Mouse (Mus musculus): ENCODE measurements around the gene Atl2. TPM values are rescaled to one million over a fixed set of nuclear protein-coding genes. Genes with fewer than 3 reads are reported as not detected.

Atl2 gene
- 11.8 TPM for polyA plus RNA-seq (2012; fragmentation: generic; extraction: Trizol)
- long read RNA-seq, experiment 1, transcript Atl2-201 (13 exons, 3,618 nt), result major isoform, 12 of 16 reads
- long read RNA-seq, experiment 1, partial matches to known transcripts, result 3 of 16 reads
- long read RNA-seq, experiment 1, other reads (novel, unspliced or antisense), result 1 of 16 reads
- long read RNA-seq, experiment 2, transcript Atl2-201 (13 exons, 3,618 nt), result major isoform, 177 of 208 reads
- long read RNA-seq, experiment 2, transcript Atl2-202 (12 exons, 3,371 nt), result minor isoform, 11 of 208 reads
- long read RNA-seq, experiment 2, partial matches to known transcripts, result 4 of 208 reads
- long read RNA-seq, experiment 2, other reads (novel, unspliced or antisense), result 16 of 208 reads

DNA sequence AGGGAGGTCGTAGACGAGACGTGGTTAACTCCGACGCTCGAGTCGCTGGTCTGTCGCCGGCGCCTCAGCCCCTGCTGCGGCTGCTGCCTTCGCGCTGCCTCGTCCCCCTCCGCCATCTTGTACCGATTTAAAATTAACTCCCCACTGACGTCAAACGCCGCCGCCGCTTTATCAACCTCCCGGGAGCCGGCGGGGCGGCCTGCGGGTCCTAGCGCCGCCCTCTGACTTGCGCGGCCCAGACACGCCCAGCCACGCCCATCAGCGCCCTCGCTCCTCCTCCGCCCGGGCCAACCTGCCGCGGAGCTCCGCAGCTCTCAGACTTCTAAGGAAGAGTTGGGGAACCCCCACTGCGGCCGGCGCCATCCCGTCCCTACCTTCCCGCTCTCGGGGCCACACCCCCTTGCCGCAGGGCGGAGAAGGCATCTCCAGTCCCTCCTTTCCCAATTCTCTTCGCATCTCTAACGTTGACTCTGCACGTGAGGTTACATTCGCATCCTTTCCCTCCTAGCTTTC lies at the start of gene Atl2:
TSS of gene Atl2 (minus strand) at position 213 of the 513 bp plus-strand sequence.
- Histone ChIP-seq H3K36me3 (ENCODE audit: control insufficient read depth, insufficient read depth) (no peaks in the 10 kb centered on the region), H3K4me3 (ENCODE audit: insufficient read depth, poor library complexity, severe bottlenecking) (peak within 1 kb of the TSS; percentile 79), H3K79me2 (ENCODE audit: control insufficient read depth, insufficient read depth) (peaks cover 45% of the 10 kb centered on the region), H3K79me3 (ENCODE audit: low read depth) (peaks cover 42% of the 10 kb centered on the region), H3K27me3 (ENCODE audit: control insufficient read depth, insufficient read depth, insufficient read length) (no peaks in the 10 kb centered on the region), H3ac (ENCODE audit: control insufficient read depth, insufficient read length, low read depth) (peak within 1 kb of the TSS; percentile 96)
- TF ChIP-seq FOSL1 (IDR thresholded peaks at IDR 0.05; ENCODE audit: insufficient read depth, low read length, poor library complexity, severe bottlenecking) (no peak), MAX (IDR thresholded peaks at IDR 0.05) (no peak), USF1 (IDR thresholded peaks at IDR 0.05; ENCODE audit: low read depth) (no peak), MYOG (IDR thresholded peaks at IDR 0.05; ENCODE audit: control insufficient read depth, extremely low read depth, insufficient read length) (no peak), MYOD1 (IDR thresholded peaks at IDR 0.05; ENCODE audit: control insufficient read depth, insufficient read length, low read depth) (no peak), CTCF (IDR thresholded peaks at IDR 0.05; ENCODE audit: control insufficient read depth, insufficient read depth, insufficient read length) (no peak), CEBPB (IDR thresholded peaks at IDR 0.05; ENCODE audit: low read depth) (no peak)

DNA sequence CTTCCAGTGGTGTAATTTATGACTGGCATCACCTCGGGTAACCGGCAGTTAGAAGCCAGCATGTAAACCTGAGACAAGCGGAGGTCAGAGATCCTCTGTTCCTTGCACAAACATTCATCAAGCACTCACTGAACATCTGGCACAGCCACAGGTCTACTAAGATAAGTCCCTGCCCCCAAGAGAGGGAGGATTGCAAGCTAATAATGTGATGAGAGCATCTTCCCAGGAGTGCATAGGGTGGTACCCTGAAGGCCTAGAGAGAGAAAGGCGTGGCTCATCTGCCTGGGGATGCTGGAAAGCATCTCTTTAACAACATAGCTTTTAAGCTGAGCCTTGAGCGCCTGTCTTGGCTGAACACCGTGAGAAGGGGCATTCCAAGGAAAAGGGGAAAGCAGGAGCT lies 48.9 kb upstream of the Atl2 start:
- no peak overlapping the region for H3K4me3 ChIP-seq (ENCODE audit: insufficient read depth, poor library complexity, severe bottlenecking)

DNA sequence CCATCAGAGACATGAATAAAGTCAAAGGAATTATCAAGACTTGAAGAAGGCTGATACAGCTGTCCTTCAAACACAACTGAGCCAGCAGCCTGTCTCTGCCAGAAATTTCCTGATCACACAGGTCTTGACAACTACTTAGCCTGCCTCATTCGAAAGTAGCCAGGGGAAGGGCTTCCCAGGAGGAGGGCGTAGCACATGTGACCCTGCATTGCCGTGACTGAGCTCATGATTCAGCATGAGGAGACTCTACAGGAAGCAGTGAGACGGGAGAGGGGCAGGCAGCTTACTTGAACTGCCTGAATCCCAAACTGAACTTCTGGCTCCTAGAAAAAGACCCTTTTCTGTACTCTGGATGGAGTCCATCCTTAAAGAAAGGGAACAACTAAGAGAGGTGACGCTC lies 46.5 kb upstream of the Atl2 start:
- no peak for TF ChIP-seq FOSL1 (IDR thresholded peaks at IDR 0.05; ENCODE audit: insufficient read depth, low read length, poor library complexity, severe bottlenecking)
- TF ChIP-seq CTCF (IDR thresholded peaks at IDR 0.05; ENCODE audit: control insufficient read depth, insufficient read depth, insufficient read length), result no peak
- TF ChIP-seq MYOD1 (IDR thresholded peaks at IDR 0.05; ENCODE audit: control insufficient read depth, insufficient read length, low read depth), result no peak
- TF ChIP-seq USF1 (IDR thresholded peaks at IDR 0.05; ENCODE audit: low read depth), result no peak
- TF ChIP-seq CEBPB (IDR thresholded peaks at IDR 0.05; ENCODE audit: low read depth), result no peak
- no peak for TF ChIP-seq MAX (IDR thresholded peaks at IDR 0.05)
- no peak for TF ChIP-seq MYOG (IDR thresholded peaks at IDR 0.05; ENCODE audit: control insufficient read depth, extremely low read depth, insufficient read length)
- Histone ChIP-seq H3K4me3 (ENCODE audit: insufficient read depth, poor library complexity, severe bottlenecking) (no peak overlapping the region), H3K79me3 (ENCODE audit: low read depth) (no peaks in the 10 kb centered on the region), H3K27me3 (ENCODE audit: control insufficient read depth, insufficient read depth, insufficient read length) (peaks cover 42% of the 10 kb centered on the region), H3K36me3 (ENCODE audit: control insufficient read depth, insufficient read depth) (no peaks in the 10 kb centered on the region), H3K79me2 (ENCODE audit: control insufficient read depth, insufficient read depth) (no peaks in the 10 kb centered on the region), H3ac (ENCODE audit: control insufficient read depth, insufficient read length, low read depth) (no peak overlapping the region)

More for the DNA sequence above, 48.9 kb upstream of the Atl2 start:
- Histone ChIP-seq H3K36me3 (ENCODE audit: control insufficient read depth, insufficient read depth) (no peaks in the 10 kb centered on the region), H3K27me3 (ENCODE audit: control insufficient read depth, insufficient read depth, insufficient read length) (peaks cover 29% of the 10 kb centered on the region), H3ac (ENCODE audit: control insufficient read depth, insufficient read length, low read depth) (no peak overlapping the region), H3K79me3 (ENCODE audit: low read depth) (no peaks in the 10 kb centered on the region), H3K79me2 (ENCODE audit: control insufficient read depth, insufficient read depth) (no peaks in the 10 kb centered on the region)
- no peak for TF ChIP-seq USF1 (IDR thresholded peaks at IDR 0.05; ENCODE audit: low read depth)
- no peak for TF ChIP-seq MYOG (IDR thresholded peaks at IDR 0.05; ENCODE audit: control insufficient read depth, extremely low read depth, insufficient read length)
- no peak for TF ChIP-seq MAX (IDR thresholded peaks at IDR 0.05)
- no peak for TF ChIP-seq MYOD1 (IDR thresholded peaks at IDR 0.05; ENCODE audit: control insufficient read depth, insufficient read length, low read depth)
- no peak for TF ChIP-seq CEBPB (IDR thresholded peaks at IDR 0.05; ENCODE audit: low read depth)
- no peak for TF ChIP-seq FOSL1 (IDR thresholded peaks at IDR 0.05; ENCODE audit: insufficient read depth, low read length, poor library complexity, severe bottlenecking)
- TF ChIP-seq CTCF (IDR thresholded peaks at IDR 0.05; ENCODE audit: control insufficient read depth, insufficient read depth, insufficient read length), result no peak

DNA sequence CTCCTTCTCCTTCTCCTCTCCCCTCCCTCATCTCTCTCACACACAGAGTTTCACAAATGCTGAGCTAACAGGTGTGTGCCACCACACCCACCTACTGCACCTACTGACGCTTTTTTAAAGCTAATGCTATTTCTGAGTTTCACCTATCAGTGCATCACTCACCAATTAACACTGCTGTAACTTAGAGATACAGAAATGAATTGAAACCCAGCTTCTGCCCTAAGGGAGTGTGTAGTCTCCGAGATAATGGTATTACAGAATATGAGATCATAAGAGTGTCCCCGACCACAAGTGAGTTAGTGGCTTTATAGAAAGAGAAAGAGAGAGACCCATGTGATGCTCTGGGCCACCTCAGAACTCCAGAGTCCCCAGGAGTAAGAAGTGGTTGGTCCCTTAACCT lies 43.2 kb upstream of the Atl2 start:
- H3K27me3 ChIP-seq (ENCODE audit: control insufficient read depth, insufficient read depth, insufficient read length), result peaks cover 41% of the 10 kb centered on the region
- H3K79me3 ChIP-seq (ENCODE audit: low read depth), result no peaks in the 10 kb centered on the region
- H3K79me2 ChIP-seq (ENCODE audit: control insufficient read depth, insufficient read depth), result no peaks in the 10 kb centered on the region
- no peaks in the 10 kb centered on the region for H3K36me3 ChIP-seq (ENCODE audit: control insufficient read depth, insufficient read depth)
- H3ac ChIP-seq (ENCODE audit: control insufficient read depth, insufficient read length, low read depth), result no peak overlapping the region
- TF ChIP-seq FOSL1 (IDR thresholded peaks at IDR 0.05; ENCODE audit: insufficient read depth, low read length, poor library complexity, severe bottlenecking) (no peak), CTCF (IDR thresholded peaks at IDR 0.05; ENCODE audit: control insufficient read depth, insufficient read depth, insufficient read length) (no peak), CEBPB (IDR thresholded peaks at IDR 0.05; ENCODE audit: low read depth) (no peak), MAX (IDR thresholded peaks at IDR 0.05) (no peak), USF1 (IDR thresholded peaks at IDR 0.05; ENCODE audit: low read depth) (no peak), MYOG (IDR thresholded peaks at IDR 0.05; ENCODE audit: control insufficient read depth, extremely low read depth, insufficient read length) (no peak), MYOD1 (IDR thresholded peaks at IDR 0.05; ENCODE audit: control insufficient read depth, insufficient read length, low read depth) (no peak)
- no peak overlapping the region for H3K4me3 ChIP-seq (ENCODE audit: insufficient read depth, poor library complexity, severe bottlenecking)

DNA sequence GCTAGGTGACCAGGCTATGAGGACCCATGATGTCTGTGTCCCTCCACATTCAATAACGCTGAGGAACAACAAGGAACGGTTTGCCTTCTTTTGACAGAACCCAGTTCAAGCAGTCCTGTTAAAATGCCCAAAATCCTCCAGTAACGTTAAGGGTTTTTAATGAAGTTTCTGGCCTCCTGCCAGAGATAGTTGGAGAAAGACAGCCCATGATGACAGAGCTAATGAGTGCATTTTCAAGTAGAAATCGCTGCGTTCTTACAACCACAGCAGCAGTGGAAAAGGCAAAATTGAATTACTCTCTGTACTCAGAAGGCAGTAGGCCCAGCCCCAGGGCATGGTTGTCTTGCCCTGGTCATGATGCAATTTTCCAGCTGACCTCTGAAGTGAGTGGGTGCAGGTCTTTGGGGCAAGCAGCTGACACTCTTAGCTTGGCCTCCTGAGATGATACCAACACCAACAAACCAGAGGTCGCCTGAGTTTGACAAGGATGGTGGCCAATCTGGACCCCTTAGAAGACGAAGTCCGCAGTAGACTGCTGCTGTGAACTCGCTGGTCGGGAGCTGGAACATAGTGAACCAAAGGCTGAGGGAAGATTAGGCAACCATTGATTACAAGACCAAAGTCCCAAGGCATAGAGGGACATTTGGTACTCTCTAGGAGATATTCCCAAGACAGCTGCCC lies 42.1 kb upstream of the Atl2 start:
- no peak for TF ChIP-seq FOSL1 (IDR thresholded peaks at IDR 0.05; ENCODE audit: insufficient read depth, low read length, poor library complexity, severe bottlenecking)
- TF ChIP-seq USF1 (IDR thresholded peaks at IDR 0.05; ENCODE audit: low read depth), result no peak
- no peak for TF ChIP-seq MAX (IDR thresholded peaks at IDR 0.05)
- TF ChIP-seq CTCF (IDR thresholded peaks at IDR 0.05; ENCODE audit: control insufficient read depth, insufficient read depth, insufficient read length), result no peak
- TF ChIP-seq CEBPB (IDR thresholded peaks at IDR 0.05; ENCODE audit: low read depth), result no peak
- TF ChIP-seq MYOD1 (IDR thresholded peaks at IDR 0.05; ENCODE audit: control insufficient read depth, insufficient read length, low read depth), result no peak
- TF ChIP-seq MYOG (IDR thresholded peaks at IDR 0.05; ENCODE audit: control insufficient read depth, extremely low read depth, insufficient read length), result no peak
- Histone ChIP-seq H3K79me3 (ENCODE audit: low read depth) (no peaks in the 10 kb centered on the region), H3K27me3 (ENCODE audit: control insufficient read depth, insufficient read depth, insufficient read length) (peaks cover 41% of the 10 kb centered on the region), H3K36me3 (ENCODE audit: control insufficient read depth, insufficient read depth) (no peaks in the 10 kb centered on the region), H3K4me3 (ENCODE audit: insufficient read depth, poor library complexity, severe bottlenecking) (no peak overlapping the region), H3ac (ENCODE audit: control insufficient read depth, insufficient read length, low read depth) (no peak overlapping the region), H3K79me2 (ENCODE audit: control insufficient read depth, insufficient read depth) (no peaks in the 10 kb centered on the region)
